Mouse (Mus musculus): Measurements from ENCODE around the gene Gm3033.
"Not testable (repeated sequence)": the region's sequence is repeated elsewhere in the genome, so short reads cannot be mapped to it uniquely, and the experiment has no call there.

Gene Gm3033

DNA sequence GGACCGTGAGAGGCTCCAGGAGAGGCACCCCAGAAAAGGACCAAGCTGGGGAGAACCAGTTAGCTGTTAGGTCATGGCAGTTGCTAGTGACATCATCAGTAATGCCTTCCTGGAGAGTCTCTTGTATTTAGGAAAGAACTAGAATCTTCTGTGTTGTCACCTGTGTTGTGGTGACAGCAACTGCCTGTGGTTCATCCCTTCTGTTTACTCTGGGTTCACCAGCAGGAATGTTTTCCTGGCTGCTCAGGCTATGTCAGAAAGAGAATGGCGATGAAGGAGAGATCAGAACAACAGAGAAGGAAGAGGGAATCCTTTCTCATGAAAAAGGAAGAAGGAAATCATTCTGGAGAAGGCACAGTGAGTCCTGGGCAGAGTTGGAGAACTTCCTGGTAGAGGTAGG lies at the start of gene Gm3033:
Gene Gm3033 (plus strand): TSS at position 301 of the 400 bp plus-strand sequence.
- DNase-seq, result not testable (repeated sequence)

DNA sequence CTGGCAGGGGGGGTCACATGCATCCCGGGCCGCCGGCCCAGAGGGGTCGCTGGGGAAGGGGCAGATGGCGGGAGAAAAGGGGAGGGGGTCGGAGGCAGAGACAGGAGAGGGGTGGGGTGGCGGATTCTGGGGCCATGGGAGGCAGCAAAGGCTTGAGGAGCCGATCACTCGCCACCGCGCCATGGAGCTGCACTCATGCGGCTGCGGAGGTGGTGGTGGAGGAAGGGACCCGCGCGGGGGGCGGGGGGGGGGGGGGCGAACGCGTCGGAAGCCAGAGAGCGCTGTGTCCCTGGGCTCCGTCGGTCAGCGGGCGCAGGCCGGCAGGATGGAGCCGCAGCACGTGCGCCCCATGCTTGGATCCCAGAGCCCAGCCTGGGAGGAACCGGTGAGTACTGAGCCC lies 36.3 kb upstream of the Gm3033 start, which contains the start of gene Gm3002:
Gene Gm3002 (plus strand): TSS at position 301 of the 400 bp plus-strand sequence.
- not testable (repeated sequence) for DNase-seq

DNA sequence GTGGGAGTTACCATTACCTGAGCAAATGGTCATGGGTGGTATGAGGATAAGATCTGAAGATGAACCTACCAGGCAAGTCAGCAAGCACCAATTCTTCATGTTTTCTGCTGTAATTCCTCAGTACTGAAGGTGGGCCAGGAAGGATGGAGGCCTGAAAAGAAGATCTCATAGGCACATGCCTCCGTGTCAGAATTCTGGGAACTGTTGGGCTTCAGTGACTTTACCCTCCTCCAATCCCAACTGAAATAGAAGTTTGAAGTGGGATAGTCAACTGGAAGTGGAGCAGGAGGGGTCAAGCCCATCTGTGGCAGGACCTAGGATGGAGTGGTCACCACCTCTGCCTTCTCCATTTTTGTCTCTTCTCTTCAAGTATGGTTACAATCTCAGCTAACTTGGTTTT lies 37.8 kb downstream of the Gm3033 start, which contains the start of gene Gm2916:
Gene Gm2916 (plus strand): TSS at position 301 of the 400 bp plus-strand sequence.
- DNase-seq, result not testable (repeated sequence)
